Mouse (Mus musculus) hindbrain, postnatal 0 days (tissue): ENCODE results near the gene 5830473C10Rik. TPM values are rescaled to one million over a fixed set of nuclear protein-coding genes. Genes with fewer than 3 reads are reported as not detected.
A peak's percentile ranks its signal among the peaks of the same experiment; 100 is the strongest.

ENCODE experiments used
- ATAC-seq: fragments of 200-750 bp; cut with Nextera tagmentation; 2 replicates; pipeline ENCODE4 v1.8.0; 2017; ENCODE audit warnings: mild to moderate bottlenecking, moderate TSS enrichment, moderate library complexity
- DNase-seq: peaks from one replicate; pipeline ENCODE4 v3.0.0-alpha.2; 2015; ENCODE audit warnings: low spot score
- H3K27ac ChIP-seq: fragments of 300-500 bp; sonication (generic); 2 replicates; pipeline ENCODE4 v1.5.1; 2014; ENCODE audit warnings: mild to moderate bottlenecking
- H3K27me3 ChIP-seq: fragments of 300-500 bp; sonication (generic); 2 replicates; pipeline ENCODE4 v1.6.1; 2014; ENCODE audit warnings: low read length, mixed read lengths; ENCODE audit not compliant: insufficient read depth
- H3K36me3 ChIP-seq: fragments of 300-500 bp; sonication (generic); 2 replicates; pipeline ENCODE4 v1.6.1; 2014; ENCODE audit warnings: low read length, mixed read lengths; ENCODE audit not compliant: insufficient read depth
- H3K4me1 ChIP-seq: fragments of 300-500 bp; sonication (generic); 2 replicates; pipeline ENCODE4 v1.6.1; 2014; ENCODE audit warnings: antibody characterized with exemption, low read length, mixed read lengths; ENCODE audit not compliant: insufficient read depth
- H3K4me2 ChIP-seq: fragments of 300-500 bp; sonication (generic); 2 replicates; pipeline ENCODE4 v1.6.1; 2014; ENCODE audit warnings: low read depth, mild to moderate bottlenecking, low read length, moderate library complexity, mixed read lengths
- H3K4me3 ChIP-seq: fragments of 300-500 bp; sonication (generic); 2 replicates; pipeline ENCODE4 v1.5.1; 2014; ENCODE audit warnings: low read length
- H3K9ac ChIP-seq: fragments of 300-500 bp; sonication (generic); replicated peaks from 2 replicates; pipeline ENCODE4 v1.6.1; 2014; ENCODE audit warnings: mild to moderate bottlenecking, low read length, moderate library complexity, mixed read lengths
- H3K9me3 ChIP-seq: fragments of 300-500 bp; sonication (generic); 2 replicates; pipeline ENCODE4 v1.6.1; 2016; ENCODE audit warnings: low read length, mixed read lengths
- CTCF ChIP-seq: IDR thresholded peaks from 2 replicates; pipeline ENCODE4 v1.5.1; 2016; ENCODE audit warnings: antibody characterized with exemption, control low read depth, low read depth
- WGBS: fragments of 180-500 bp; shearing (Covaris S2); extraction: QIAGEN DNeasy Blood & Tissue Kit; methylation state at CpG from one replicate; pipeline ENCODE4 v1.1.7; 2014; 5-methylcytosine and 5-hydroxymethylcytosine counted together
- polyA plus RNA-seq: library from polyadenylated mRNA; unstranded; fragments of >200 nt; fragmentation: Nextera tagmentation; extraction: Ambion mirVana; gene quantifications from 2 replicates; pipeline ENCODE4 v1.2.1, GENCODE M21; 2015
- total RNA-seq: library from RNA; depleted of rRNA; stranded (reverse); fragments of >200 nt; gene quantifications from 2 replicates; pipeline ENCODE4 v1.2.3, GENCODE M21; 2014

5830473C10Rik gene
- total and polyA plus RNA-seq, 2 experiments from 2014 or later = 0.15 TPM; not detected in 1

DNA sequence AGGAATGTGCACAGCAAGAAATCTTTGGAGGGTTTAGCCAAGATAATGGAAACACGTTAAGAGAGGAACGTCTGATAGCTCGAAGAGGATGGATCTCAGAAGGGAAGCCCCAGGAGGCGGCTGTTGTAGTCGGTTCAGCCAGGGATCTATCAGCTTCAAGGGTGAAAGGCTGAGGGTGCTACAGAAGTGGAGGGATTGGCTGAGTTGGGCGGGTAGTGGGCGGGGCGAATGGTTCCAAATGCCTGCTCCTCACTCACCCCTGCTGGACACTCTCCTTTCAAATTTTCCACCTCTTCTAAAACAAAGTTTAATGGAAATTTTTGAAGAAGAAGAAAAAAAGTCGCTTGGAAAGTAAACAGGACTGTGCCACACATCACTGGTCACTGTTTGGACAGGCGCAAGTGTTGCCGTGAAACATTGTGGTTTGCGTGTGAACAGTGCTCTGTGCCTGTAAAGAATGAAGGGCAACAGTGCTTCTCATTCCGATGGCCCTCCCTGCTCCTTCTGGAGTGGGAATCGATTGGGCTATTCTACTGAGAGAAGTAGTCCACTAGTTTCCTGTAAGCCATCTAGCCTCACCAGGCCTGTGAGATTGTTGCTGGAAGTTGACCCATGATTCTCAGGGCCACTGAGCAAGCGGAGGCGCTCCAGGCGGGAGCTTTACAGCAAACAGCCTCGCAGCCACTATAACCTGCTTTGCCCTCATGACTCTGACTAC is 64.0 kb downstream of the 5830473C10Rik start:
- ATAC-seq (no peak), DNase-seq (no peak)
- H3K9ac ChIP-seq = no peak overlapping the region

GRCm38 (mm10) chr5:90627423-90627822 is 66.5 kb downstream of the 5830473C10Rik start:
- Histone ChIP-seq H3K4me1 (no peaks in the 10 kb centered on the region), H3K4me3 (no peak overlapping the region), H3K4me2 (no peak overlapping the region), H3K36me3 (no peaks in the 10 kb centered on the region), H3K9me3 (no peaks in the 10 kb centered on the region), H3K27ac (no peak overlapping the region), H3K9ac (no peak overlapping the region), H3K27me3 (no peaks in the 10 kb centered on the region)
- WGBS = 95% methylated on average over 4 of the region's 4 CpGs
- ATAC-seq (no peak), DNase-seq (no peak)
- TF ChIP-seq CTCF = no peak

More for the DNA sequence above, 64.0 kb downstream of the 5830473C10Rik start:
- H3K27me3 ChIP-seq = no peaks in the 10 kb centered on the region
- WGBS = 75% methylated on average over 18 of the region's 18 CpGs
- no peak for TF ChIP-seq CTCF
- H3K4me3 ChIP-seq = no peak overlapping the region
- H3K9me3 ChIP-seq = no peaks in the 10 kb centered on the region
- no peaks in the 10 kb centered on the region for H3K36me3 ChIP-seq
- no peak overlapping the region for H3K4me2 ChIP-seq
- H3K27ac ChIP-seq = no peak overlapping the region
- no peaks in the 10 kb centered on the region for H3K4me1 ChIP-seq

- WGBS = 72% methylated on average over 3 of the region's 3 CpGs
- H3K27ac ChIP-seq = no peak overlapping the region
- no peak for TF ChIP-seq CTCF
Measured at GRCm38 (mm10) chr5:90628011-90628410, 67.1 kb downstream of the 5830473C10Rik start.

DNA sequence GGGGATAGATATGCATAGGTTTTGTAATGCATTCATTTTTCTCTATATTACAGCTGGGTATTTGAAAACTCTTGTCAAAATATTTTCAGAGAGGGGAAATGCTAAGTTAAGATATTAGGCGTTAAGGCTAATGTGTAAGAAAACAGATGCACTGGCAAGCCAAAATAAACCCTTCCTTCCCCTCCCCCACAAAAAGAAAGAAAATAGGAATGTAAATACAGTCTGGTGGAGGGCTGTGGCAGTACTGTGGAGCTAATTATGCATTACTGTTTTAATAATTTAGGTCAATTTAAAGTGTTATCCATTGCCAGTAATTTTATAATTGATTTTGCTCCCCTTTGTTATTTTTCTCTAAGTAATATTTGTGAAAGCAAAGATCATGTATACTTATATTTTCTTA is 67.6 kb downstream of the 5830473C10Rik start:
- Histone ChIP-seq H3K36me3 (no peaks in the 10 kb centered on the region), H3K27me3 (no peaks in the 10 kb centered on the region), H3K4me2 (no peak overlapping the region), H3K4me3 (no peak overlapping the region), H3K9me3 (no peaks in the 10 kb centered on the region), H3K27ac (no peak overlapping the region), H3K4me1 (no peaks in the 10 kb centered on the region), H3K9ac (no peak overlapping the region)
- no peak for ATAC-seq
- 80% methylated on average over 1 of the region's 1 CpGs for WGBS
- TF ChIP-seq CTCF = no peak
- DNase-seq = no peak

More at GRCm38 (mm10) chr5:90628011-90628410, 67.1 kb downstream of the 5830473C10Rik start:
- Histone ChIP-seq H3K9ac (no peak overlapping the region), H3K27me3 (no peaks in the 10 kb centered on the region), H3K9me3 (no peaks in the 10 kb centered on the region), H3K4me1 (no peaks in the 10 kb centered on the region), H3K36me3 (no peaks in the 10 kb centered on the region), H3K4me2 (no peak overlapping the region), H3K4me3 (no peak overlapping the region)
- DNase-seq (no peak), ATAC-seq (no peak)

- WGBS = 80% methylated on average over 7 of the region's 7 CpGs
- no peaks in the 10 kb centered on the region for H3K27me3 ChIP-seq
- H3K9me3 ChIP-seq = no peaks in the 10 kb centered on the region
- H3K36me3 ChIP-seq = no peaks in the 10 kb centered on the region
- ATAC-seq (no peak), DNase-seq (no peak)
- no peaks in the 10 kb centered on the region for H3K4me1 ChIP-seq
- H3K27ac ChIP-seq = no peak overlapping the region
- TF ChIP-seq CTCF = no peak
- no peak overlapping the region for H3K4me3 ChIP-seq
- H3K9ac ChIP-seq = no peak overlapping the region
- no peak overlapping the region for H3K4me2 ChIP-seq
Measured at GRCm38 (mm10) chr5:90634885-90635284, 74.0 kb downstream of the 5830473C10Rik start.

DNA sequence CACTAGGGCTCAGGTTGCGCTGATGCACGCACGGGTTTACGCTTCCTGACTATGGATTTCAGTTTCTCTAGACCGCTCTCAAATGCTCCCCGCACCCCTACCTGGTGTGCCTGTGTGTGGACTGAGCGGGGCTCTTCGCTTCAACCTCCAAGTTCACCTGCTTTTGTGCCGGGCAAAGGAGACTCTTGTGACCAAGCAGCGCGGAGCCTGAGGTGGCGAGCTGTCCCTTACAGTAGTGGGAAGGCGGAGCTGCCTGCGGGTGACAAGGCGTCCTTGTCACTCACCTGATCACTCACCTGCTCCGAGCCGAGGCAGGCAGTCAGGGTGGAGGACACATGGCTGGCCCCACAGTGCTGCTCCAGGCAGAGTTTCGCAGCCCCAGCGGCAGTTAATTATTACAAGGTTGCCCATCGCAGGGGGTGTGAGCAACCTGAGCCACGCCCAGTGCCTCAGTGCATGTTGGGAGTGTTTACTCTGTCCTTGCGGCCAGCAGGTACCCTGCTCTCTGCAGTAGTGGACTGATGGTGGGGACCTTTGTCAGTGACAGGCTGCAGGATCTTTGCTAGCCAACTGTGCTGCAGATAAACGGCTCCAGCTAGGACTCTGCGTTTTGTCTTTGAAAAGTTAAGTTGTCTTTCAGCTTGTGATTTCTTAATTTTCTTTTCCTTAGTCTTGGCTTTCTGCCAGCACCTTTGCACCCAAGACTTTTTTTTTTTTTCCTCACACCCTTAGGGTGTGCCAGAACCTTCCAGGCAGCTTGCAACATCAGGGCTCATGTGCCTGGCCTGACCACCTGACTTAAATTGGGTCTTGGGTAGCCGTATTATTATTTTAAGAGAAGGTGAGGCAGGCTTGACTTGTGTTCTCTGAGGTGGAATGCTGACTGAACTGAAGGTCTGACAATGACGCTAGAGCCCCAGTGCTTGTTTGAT is 79.6 kb downstream of the 5830473C10Rik start, which contains the start of gene Rassf6:
Rassf6 (minus strand) TSS at position 372 of the 932 bp plus-strand sequence.
- Histone ChIP-seq H3K9me3 (no peaks in the 10 kb centered on the region), H3K27ac (0 out of 2 replicates have a peak within 1 kb of the TSS, but pooled peaks have one; percentile 15), H3K36me3 (no peaks in the 10 kb centered on the region), H3K4me2 (peak within 1 kb of the TSS; percentile 80), H3K4me1 (no peaks in the 10 kb centered on the region), H3K9ac (peak within 1 kb of the TSS; percentile 50), H3K4me3 (peak within 1 kb of the TSS; percentile 51), H3K27me3 (no peaks in the 10 kb centered on the region)
- ATAC-seq (peak; percentile 89), DNase-seq (peak; percentile 42)
- TF ChIP-seq CTCF = no peak; the same call in 1 of the 2 replicates
- WGBS = 10% methylated on average over 26 of the region's 26 CpGs
